Mouse (Mus musculus): Measurements from ENCODE around the gene Pex11a. TPM values are rescaled to one million over a fixed set of nuclear protein-coding genes. Genes with fewer than 3 reads are reported as not detected.
A peak's percentile ranks its signal among the peaks of the same experiment; 100 is the strongest.

Gene Pex11a
- polyA plus RNA-seq, 1 experiment: 19.1 TPM

- DNase-seq (ENCODE audit: extremely low spot score in 1 of 2, low spot score in 1 of 2): no peak
Observed at GRCm38 (mm10) chr7:79740279-79740678, 2.7 kb downstream of the Pex11a start.

DNA sequence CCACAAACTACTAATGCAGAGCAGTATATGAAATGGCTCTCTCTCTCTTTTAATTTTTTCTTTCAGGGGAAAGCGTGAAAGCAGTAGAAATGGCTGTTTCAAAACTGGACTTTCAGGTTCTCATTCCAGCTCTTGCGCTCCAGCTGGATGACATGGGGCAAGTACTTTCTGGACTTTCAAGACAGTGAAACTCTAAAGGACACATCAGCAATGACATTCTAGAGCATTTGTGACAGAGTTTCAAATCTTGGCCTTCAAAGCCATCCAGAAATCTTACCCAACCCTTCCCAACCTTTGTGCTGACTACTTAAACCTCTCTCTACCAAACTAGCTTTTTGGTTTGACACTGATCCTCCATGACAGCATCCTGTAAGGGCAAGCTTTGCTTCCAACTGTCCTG lies 4.0 kb downstream of the Pex11a start:
- no peak for DNase-seq (ENCODE audit: extremely low spot score in 1 of 2, low spot score in 1 of 2)

- no peak for DNase-seq (ENCODE audit: extremely low spot score in 1 of 2, low spot score in 1 of 2)
Observed at GRCm38 (mm10) chr7:79736511-79736910, 6.4 kb downstream of the Pex11a start.

DNA sequence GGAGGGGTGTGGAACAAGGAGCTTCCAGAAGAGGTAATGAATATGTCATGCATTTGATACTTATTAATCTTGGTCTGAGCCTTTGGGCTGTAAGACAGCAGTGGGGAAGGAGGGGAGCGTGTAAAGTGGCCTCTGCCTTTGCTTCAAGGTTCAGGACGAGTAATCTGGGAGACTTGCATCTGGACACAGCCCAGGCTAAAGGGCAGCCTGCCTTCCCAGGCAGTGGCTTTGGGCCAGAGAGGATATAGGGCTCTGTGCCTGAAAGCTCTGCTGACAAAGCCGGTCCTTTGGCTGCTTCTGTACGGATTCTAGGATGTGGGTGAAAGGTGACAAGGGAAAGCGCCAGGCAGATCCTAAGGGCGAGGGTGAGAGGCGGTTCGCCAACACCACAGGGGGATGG lies 8.4 kb downstream of the Pex11a start:
- no peak for DNase-seq (ENCODE audit: extremely low spot score in 1 of 2, low spot score in 1 of 2)

GRCm38 (mm10) chr7:79732622-79733021 lies 10.3 kb downstream of the Pex11a start, which contains the start of gene Plin1:
TSS of gene Plin1 (minus strand) at chr7:79732903.
- no peak for DNase-seq (ENCODE audit: extremely low spot score in 1 of 2, low spot score in 1 of 2)

DNA sequence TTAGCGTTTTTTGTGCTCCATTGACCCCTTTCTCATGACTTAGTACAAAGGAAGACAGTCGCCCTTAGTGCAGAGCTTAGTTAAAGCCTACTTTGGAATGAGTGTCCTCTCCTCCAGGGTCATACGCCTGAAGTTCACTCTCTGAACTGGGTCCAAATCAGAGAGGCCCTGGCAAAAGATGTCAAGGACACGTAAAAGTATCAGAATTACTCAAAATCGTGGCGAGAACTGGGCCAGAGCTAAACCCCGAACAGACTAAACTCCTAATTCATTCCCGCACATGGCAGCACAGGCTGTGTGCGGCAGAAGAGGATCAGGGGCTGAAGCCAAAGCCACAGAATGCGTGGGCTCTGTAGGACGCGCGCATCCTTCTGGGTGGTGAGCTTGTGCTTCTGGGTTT lies 11.5 kb downstream of the Pex11a start:
- no peak for DNase-seq (ENCODE audit: extremely low spot score in 1 of 2, low spot score in 1 of 2)

GRCm38 (mm10) chr7:79729743-79730370 lies 13.1 kb downstream of the Pex11a start:
- no peak for DNase-seq (ENCODE audit: extremely low spot score in 1 of 2, low spot score in 1 of 2)

DNA sequence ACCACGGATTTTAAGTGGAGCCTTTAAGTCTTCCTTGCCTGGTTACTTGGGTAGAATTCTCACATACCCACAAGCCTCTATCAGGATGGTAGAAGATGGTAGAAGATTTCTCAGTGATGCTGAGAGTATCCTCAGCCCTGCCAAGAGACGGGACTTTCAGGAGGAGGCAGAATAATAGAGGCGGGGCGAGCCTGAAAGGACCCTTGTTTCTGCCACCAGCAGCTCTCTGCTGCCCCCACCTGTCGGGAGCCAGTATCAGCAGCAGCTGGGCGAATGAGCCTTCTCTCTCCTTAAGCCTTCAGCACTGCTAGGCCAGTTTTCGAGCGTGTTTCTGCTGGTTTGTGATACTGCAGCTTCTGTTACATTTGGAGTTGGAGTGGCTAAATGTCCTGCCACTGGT lies 13.8 kb downstream of the Pex11a start:
- DNase-seq (ENCODE audit: extremely low spot score in 1 of 2, low spot score in 1 of 2): peak in 1 of 2 experiments; percentile 76

- peak in 1 of 2 experiments; percentile 73 for DNase-seq (ENCODE audit: extremely low spot score in 1 of 2, low spot score in 1 of 2)
Observed at GRCm38 (mm10) chr7:79728219-79728618, 14.7 kb downstream of the Pex11a start.

DNA sequence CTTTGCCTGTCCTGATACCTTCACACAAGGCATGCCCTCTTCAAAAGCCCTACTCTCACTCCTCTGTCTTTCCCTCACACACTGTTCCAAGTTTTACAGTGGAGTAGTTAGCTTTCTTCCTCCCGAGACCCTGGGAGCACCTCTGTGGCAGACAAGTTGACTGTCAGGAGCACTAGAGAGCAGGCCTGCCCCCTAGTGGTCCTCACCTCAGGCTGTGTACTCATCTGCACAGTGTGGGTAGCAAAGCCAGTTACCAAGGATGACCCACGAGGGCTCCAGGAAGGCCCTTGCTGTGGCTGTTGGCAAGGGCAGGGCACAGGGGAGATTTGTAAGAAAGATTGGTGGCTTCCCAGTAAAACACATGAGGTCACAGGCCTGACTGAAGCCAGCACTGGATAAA lies 15.8 kb downstream of the Pex11a start:
- peak in 1 of 2 experiments; percentile 67 for DNase-seq (ENCODE audit: extremely low spot score in 1 of 2, low spot score in 1 of 2)

DNA sequence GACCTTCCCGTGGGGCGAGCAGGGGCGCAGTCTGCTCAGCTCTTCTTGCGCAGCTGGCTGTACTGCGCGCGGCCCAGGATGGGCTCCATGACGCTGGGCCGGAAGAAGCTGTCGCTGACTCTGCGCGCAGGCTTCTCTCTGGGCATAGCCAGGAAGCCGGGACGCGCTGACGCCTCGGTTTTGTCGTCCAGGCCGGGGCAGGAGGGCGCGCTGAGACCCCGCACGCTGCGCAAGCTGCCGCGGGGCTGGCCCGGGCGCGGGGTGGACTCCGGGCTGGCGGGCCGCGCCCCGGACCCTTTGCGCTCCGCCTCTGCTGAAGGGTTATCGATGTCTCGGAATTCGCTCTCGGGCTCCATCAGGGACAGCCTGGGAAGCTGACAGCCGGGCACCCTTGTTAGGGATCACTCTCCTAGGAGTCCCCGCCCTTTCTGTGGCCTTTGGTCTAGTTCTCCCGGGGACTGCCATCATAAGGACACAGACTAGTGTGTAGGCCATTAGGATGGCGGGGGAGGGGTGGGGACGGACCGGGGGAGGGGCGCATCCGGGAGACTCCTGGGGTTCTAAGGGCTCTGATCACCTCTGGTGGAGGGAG lies 21.4 kb downstream of the Pex11a start:
- peak in 1 of 2 experiments; percentile 28 for DNase-seq (ENCODE audit: extremely low spot score in 1 of 2, low spot score in 1 of 2)

GRCm38 (mm10) chr7:79715187-79715981 lies 27.5 kb downstream of the Pex11a start, which contains the start of gene Kif7:
TSS of gene Kif7 (minus strand) at chr7:79715720.
- peak in 1 of 2 experiments; percentile 41 for DNase-seq (ENCODE audit: extremely low spot score in 1 of 2, low spot score in 1 of 2)

- no peak for DNase-seq (ENCODE audit: extremely low spot score in 1 of 2, low spot score in 1 of 2)
Observed at GRCm38 (mm10) chr7:79710831-79711230, 32.1 kb downstream of the Pex11a start.

DNA sequence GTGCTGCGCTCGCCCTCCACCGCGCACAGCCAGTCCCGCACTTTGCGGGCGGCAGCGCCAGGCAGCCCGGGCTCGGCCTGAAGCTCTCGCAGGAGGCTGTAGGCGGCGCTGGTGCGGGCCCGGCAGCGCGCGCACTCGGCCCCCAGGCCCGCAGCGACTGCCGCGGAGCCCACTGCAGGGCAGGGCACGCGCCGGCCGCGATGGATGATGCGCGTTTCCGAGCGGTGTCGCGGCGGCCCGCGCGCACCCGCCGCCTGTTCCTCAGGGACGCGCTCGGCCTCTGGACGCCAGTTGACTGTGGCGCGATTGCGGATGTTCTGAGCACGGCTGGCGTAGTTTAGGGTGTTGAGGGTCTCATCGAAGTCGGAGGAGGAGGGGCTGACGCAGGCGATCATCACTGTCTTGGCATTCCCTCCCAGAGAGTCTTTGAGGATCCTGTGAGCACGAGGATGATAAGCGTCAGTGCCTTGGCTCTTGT lies 32.8 kb downstream of the Pex11a start:
- DNase-seq (ENCODE audit: extremely low spot score in 1 of 2, low spot score in 1 of 2): peak in 1 of 2 experiments; percentile 56

DNA sequence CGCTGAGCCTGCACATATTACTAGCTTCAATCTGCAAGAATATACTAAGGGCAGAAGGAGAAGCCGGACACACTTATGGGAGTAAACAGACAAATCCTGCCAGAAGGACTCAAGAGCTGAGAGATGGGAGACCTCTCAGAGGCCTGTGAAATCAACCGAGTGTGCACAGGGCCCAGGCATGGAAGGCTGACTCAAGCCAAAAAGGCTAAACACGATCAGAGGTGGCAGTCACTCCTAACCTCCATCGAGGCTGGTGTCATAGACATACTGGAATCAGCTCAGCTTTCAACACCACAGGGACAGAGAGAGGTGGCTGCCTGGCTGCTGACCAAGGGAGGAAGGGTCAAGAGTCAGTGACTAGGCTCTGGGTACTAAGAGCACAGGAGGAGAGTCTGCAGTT lies 37.7 kb downstream of the Pex11a start:
- no peak for DNase-seq (ENCODE audit: extremely low spot score in 1 of 2, low spot score in 1 of 2)

GRCm38 (mm10) chr7:79702755-79703154 lies 40.2 kb downstream of the Pex11a start:
- no peak for DNase-seq (ENCODE audit: extremely low spot score in 1 of 2, low spot score in 1 of 2)

DNA sequence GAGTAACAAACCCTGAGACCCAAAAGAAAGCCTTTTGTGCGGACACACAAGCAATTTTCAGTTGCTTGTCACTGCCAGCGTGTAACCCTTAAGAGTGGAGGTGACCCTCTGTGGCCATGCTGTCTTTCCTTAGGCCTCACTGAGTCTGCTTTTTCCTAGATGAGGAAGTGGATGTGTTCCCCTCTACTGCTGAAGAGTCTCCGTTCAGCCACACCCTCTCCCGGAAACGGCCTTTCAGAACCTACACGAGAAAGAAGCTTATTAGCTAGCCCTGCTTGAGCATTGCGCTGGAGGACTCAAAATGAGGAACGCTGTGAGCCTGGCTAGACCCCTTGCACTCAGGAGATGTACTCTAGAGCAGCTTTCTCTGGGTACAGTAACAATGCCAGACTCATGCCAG lies 46.4 kb downstream of the Pex11a start:
- no peak for DNase-seq (ENCODE audit: extremely low spot score in 1 of 2, low spot score in 1 of 2)

Data from frontal cortex, adult 2 months (tissue).